Mouse (Mus musculus): Measurements from ENCODE around the gene Morc4.

- no peak for TF ChIP-seq EP300 (IDR thresholded peaks at IDR 0.05; ENCODE audit: low read depth)
- no peak for TF ChIP-seq CTCF (IDR thresholded peaks at IDR 0.05; ENCODE audit: low read depth)
These were observed 30.4 kb downstream of the Morc4 start for GRCm38 (mm10) chrX:139841091-139841490.
